Mouse (Mus musculus) lung, postnatal 14 days (tissue): ENCODE measurements around the gene Sgms1.

ENCODE experiments used
- DNase-seq: peaks from one replicate; pipeline ENCODE4 v3.0.0; 2021

Gene Sgms1

GRCm38 (mm10) chr19:32263753-32264152 lies 125.8 kb downstream of the Sgms1 start:
- DNase-seq = no peak

DNA sequence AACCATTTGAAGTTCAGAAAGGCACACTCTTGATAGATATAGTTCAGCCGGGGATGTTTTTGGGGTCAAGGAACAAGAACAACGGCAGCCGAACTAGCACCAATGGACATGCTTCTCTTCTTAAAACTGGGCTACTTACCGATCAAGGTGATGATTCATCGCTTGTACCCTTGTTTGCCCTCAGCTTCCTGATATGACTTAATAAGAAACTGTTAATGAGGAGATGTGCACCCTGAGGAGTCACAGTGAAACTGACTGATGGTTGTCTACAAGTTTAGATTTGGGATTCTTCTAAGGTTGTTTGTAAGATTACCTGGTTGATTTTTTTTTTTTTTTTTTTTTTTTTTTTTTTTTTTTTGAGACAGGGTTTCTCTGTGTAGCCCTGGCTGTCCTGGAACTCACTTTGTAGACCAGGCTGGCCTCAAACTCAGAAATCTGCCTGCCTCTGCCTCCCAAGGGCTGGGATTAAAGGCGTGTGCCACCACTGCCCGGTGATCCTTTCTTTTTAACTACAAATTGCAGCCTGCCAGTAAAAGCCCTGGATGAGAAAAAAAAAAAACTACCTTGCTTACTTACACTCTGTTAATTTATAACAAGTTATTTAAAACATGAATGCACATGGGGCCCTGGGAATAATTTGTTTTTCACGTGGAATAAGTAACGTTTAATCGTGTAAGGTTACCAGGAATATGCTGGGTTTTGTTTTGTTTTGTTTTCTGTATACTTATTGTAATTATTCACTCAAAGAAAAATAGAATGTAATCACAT lies 126.5 kb downstream of the Sgms1 start:
- DNase-seq = no peak

DNA sequence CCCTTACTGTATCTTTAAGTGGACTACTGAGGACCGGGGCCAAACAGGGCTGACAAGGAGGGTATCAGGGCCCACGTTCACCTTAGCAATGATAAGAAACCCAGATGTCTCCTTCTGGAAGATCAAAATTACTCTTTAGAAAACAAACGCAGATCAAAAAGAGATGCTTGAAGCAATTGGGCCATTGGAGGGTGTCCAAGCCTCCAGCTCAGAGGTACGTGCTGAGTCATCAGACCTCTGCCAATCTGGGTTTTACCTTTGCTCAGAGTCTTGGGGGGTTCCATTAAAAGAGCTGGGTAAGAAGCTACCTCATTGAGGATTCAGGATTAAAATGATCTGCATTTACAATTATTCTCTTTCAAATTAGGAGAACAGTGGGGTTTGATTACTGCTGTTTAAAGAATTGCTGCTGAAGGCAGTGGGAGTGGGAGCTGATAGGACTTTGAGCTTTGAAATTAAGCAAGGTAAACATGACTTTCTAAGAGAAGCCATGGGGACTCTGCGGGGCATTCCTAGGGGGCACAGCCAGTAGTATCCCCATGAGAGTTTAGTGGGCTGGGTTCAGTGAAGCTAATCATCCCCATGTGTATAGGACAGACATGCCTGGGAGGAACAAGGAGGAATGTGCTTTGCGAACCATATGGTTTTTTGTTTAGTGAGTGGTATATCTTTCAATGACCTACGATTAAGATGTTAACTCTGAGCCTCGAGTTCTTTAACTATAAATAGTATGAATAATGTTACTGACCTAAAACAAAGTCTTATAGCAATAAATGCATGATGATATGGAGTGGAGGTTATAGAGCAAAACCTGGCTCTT lies 128.4 kb downstream of the Sgms1 start:
- DNase-seq = no peak

GRCm38 (mm10) chr19:32259830-32260229 lies 129.7 kb downstream of the Sgms1 start:
- no peak for DNase-seq

DNA sequence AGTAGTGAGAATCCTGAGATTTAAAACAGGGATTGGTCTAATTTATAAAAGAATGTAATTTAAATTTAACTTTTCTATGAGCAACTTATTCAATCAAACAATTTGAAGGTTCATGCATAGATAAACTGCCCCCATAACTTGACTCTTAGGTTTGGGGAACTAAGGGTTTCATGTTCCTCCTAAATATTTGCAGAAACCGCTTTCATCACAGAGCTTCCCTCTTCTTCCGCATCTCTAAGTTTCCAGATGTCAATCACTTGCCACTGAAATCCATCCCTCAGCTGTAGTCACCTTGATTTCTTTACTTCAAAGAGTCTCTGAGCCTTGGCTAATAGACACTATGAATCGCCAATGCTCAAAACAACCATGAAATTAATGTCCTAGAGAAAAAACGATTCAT lies 130.5 kb downstream of the Sgms1 start:
- no peak for DNase-seq

DNA sequence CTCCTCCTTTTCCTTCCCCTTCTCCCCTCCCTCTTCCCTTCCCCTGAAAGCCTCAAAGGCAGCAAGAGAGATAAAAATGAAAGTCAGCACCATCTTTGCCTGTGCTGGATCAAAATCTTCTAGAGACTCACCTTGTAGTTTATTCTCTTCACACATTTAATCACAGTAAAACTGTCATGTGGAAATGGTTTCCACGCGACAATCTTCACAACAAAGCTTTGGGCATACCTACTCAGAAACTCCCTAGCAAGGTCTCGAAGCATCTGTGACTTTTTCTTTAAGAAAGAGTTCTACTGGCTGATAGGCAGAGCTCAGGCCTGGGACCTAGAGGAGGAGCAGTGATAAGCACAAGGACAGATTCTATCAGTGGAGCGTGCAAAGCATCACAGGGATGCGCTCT lies 131.4 kb downstream of the Sgms1 start:
- no peak for DNase-seq

- DNase-seq = no peak
Measured at GRCm38 (mm10) chr19:32257616-32258015, 131.9 kb downstream of the Sgms1 start.

- no peak for DNase-seq
Measured at GRCm38 (mm10) chr19:32256706-32257415, 132.7 kb downstream of the Sgms1 start.

- no peak for DNase-seq
Measured at GRCm38 (mm10) chr19:32255429-32256185, 133.9 kb downstream of the Sgms1 start.

DNA sequence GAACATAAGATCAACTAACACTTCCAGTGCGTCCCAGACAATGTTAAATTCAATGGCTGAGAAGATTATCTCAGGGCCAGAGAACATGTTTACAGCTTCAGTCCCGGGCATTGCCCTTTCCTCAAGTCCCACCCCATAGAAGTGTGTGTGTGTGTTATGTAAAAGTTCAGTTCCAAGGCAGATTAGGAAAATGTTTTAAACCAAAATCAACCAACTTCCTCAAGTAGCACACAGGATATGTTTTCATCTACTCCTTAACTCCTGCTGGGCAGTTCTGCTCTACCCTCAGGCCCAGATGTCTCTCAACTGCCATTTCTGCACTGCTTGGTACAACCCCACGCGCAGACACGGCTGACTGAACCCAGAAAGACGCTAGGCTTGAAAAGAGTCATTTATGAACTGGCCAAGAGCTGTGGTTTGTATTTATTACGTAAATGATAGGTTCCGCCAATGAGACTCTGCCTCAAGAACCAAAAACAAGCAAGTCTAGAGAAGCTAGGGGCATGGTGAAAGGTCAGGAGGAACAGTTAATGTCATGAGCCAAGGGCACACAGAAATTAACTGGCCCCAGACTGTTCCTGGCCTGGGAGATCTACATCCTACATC lies 134.7 kb downstream of the Sgms1 start:
- DNase-seq = no peak

GRCm38 (mm10) chr19:32254204-32254603 lies 135.3 kb downstream of the Sgms1 start:
- DNase-seq = no peak

- no peak for DNase-seq
Measured at GRCm38 (mm10) chr19:32252987-32253386, 136.5 kb downstream of the Sgms1 start.

- no peak for DNase-seq
Measured at GRCm38 (mm10) chr19:32252451-32252850, 137.1 kb downstream of the Sgms1 start.

- no peak for DNase-seq
Measured at GRCm38 (mm10) chr19:32249181-32250130, 140.1 kb downstream of the Sgms1 start.

GRCm38 (mm10) chr19:32244881-32245280 lies 144.6 kb downstream of the Sgms1 start:
- no peak for DNase-seq

DNA sequence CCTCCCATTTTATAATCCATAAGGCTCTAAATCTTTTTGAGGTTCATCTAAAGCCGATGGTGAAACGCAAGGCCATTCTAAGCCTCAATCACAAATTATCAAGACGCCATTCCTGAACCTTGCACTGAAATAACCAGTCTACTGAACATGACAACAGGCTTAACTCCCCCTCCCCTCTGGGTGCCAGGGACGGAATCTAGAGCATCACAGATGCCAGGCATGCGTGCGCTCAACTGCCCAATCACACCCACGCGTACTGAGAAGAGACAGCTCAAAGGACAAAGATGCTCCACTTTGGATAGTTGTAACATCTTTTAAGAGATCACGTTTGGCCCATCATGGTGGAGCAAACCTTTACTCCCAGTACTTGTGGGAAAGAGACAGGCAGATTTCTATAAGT lies 146.3 kb downstream of the Sgms1 start:
- DNase-seq = no peak

- no peak for DNase-seq
Measured at GRCm38 (mm10) chr19:32242153-32242552, 147.4 kb downstream of the Sgms1 start.

DNA sequence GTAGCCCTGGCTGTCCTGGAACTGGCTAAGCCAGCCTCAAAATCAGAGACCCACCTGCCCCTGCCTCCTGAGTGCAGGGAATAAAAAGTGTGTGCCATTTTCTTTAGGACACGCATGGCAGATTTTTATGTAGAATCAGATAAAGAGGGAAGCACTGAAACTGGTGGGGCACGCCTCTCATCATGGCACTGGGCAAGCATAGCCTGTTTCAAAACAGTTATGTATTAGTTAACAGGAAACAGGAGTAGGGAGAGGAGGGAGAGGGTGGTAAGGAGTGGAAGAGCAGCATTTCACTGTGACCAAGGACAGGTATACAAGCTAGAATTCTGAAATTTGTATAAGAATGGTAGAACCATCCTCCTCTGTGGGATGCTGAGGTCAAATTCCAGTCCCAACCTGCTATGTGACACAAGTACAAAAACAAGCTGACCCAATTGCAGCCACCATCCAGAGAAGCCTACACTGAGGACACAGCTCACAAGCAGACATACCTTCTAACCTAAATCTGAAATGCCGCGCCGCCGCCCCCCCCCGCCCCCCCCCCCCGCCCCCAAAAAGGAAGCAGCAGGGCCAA lies 149.0 kb downstream of the Sgms1 start:
- DNase-seq = no peak

DNA sequence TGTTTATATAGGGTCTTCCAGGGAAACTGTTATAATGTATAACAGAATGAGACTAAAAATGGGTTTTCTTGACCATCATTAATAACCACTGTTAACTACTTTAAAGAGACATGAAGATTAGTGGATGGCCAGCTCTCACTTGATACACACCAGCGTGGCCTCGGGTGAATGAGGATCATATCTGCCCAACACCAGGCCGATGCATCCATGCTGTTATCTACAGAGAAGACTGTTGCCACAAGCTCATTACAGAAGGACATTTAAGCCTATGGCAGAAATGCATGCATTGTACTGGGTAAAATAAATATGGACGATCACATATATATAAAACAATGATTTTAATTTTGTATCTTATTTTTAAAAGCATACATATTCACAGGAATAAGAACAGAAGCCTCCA lies 149.6 kb downstream of the Sgms1 start:
- DNase-seq = no peak

DNA sequence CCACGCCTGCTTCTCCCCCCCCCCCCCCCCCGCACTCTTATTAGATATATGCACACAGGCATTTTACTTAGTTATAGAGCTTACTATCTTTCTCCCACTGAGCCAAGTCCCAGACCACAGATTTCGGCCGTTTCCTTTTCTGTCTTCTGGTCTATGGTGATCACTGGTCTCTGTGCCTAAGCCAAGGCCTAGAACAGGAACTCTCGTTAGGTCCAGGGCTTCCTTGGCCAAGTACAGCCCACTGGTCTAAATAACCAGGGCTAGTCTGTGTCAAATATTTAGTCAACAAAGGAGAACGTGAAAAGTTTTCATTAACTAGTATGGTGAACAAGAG lies 150.1 kb downstream of the Sgms1 start:
- no peak for DNase-seq
